Mouse (Mus musculus) ovary, postnatal 10 days (tissue): ENCODE results near the gene Slc25a16.

ENCODE experiments used
- DNase-seq: peaks from one replicate; pipeline ENCODE4 v3.0.0; 2022; ENCODE audit warnings: low spot score

The Slc25a16 gene

DNA sequence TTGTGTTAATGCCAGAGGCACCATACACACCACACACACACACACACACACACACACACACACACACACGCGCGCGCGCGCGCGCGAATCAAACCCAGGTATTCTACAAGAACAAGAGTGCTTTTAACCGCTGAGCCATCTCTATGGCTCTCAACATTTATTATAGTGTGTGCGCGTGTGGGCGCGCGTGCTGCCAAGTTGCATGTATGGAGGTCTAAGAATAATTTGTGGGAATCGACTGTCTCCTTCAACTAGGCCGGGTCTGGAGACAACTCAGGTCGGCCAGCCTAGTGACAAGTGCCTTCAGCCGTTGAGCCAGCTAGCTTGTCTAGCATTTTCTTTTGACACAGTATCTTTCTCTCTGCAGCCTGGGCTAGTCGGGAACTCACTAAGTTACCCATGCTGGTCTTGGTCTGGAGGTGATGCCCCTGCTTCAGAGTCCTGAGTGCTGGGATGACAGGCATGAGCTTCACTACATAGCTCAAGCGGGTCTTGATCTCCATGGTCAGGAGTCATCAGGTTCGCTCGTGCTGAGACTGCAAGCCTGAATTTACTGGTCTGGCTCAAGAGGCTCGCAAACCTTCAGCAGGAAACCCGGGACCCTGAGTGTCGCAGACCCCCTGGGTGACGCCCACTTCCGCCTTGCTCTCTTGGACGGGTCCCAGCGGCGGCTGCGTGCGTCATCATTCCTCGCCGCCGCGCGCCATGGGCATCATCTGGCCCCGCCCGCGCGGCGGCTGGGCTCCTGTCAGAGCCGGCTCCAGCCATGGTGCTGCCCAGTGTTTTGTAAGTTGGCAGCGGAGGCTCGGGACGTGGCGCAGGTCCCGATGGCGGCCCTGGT lies at the start of gene Slc25a16:
Gene Slc25a16 (plus strand): TSS at position 709 of the 841 bp plus-strand sequence.
- peak; percentile 88 for DNase-seq

DNA sequence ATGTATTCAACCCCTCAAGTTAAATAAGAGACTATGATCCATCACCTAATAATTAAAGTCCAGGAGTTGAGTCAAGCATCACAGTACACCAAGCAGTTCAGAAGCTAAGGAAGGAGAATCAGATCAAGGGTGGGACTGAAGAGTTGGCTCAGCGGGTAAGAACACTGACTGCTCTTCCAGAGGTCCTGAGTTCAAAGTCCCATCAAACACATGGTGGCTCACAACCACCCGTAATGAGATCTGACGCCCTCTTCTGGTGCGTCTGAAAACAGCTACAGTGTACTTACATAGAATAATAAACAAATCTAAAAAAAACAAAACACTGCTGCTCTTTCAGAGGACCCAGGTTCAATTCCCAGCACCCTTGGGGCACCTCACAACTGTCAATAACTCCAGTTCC lies 45.6 kb upstream of the Slc25a16 start:
- DNase-seq, result no peak

DNA sequence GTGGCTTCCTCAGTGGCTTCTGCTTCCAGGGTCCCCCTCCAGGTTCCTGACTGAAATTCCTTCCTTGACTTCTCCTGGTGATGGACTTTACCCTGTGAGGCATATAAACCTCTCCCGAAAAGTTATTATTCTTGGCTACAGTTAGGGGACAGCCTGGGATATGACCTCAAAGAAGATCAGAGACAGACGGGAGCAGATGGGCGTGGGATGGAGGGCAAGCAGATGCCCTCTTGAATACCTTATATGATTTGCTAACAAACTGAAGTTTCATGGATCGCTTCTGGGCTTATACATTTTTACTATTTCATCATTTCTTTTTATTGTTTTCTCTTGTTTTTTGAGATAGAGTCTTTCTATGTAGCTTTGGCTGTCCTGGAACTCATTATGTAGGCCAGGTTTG lies 44.9 kb upstream of the Slc25a16 start:
- DNase-seq, result no peak

DNA sequence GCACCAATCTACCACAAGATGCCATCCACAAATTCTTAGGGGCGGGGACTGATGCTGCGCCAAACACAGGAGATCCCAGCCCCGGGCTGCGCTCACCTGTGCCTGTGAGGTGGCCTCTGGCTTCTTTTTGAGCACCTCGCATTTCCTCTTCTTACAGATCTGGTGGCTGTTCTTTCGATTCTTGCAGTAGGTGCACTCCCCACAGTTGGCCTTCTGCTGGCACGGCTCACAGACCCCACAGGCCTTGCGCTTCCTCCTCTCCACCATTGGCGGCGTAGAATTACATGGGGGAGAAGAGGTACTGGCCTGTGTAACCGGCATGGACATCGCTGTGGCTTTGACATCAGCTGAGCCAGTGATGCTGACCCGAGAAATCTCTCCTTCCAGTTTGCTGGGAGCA lies 42.4 kb upstream of the Slc25a16 start:
- no peak for DNase-seq

DNA sequence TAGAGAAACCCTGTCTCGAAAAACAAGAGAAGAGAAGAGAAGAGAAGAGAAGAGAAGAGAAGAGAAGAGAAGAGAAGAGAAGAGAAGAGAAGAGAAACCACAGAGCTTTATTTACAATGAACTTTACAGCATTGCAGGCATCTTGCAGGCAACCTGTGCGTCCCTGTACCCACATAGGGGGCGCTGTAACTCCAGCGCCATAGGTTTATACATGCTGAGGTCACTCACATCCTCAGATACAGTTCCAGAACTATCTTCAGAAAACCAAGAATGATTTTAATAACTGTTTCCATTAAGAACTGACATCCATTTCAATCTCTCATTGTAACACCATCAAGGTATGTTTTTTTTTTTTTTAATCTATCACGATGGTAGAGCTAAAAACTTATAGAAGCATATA lies 39.2 kb upstream of the Slc25a16 start:
- DNase-seq, result no peak

DNA sequence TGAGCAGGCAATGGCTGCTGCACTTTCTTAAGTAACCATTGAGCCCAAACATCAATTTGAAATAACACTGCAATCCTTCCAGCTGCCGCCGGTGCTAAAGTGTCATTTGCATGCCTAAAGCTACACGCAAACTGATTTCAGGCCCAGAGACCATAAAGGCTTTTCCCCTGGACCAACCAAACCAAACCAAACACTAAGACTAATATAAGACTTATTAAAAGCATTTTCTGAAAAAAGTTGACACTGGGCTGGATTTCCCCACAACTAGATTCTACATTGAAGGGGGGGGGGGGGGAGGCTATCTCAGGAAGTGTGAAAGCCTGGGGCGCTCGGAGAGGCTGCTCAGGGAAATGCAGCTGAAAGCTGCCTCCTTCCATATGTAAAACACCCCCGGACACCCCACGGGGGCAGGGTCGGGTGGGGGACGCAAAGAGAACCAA lies 36.5 kb upstream of the Slc25a16 start:
- DNase-seq, result no peak

DNA sequence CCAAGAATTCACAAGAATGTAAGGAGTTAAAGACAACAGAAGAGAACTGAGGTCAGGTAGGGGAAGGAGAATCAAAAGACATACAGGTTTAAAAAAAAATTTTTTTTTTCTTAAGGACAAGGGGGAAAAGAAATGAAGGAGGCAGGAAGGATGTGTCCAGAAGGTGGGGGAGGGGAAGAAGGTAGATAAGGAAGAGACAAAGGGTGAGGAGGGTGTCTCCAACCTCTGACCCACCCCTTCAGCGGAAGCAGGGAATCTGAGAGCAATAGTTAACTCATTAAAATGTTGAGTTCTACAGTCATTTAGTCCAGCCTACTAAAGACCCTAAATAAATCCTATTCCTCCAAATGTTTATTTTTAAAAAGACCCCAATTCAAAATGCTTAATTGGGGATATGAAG lies 35.9 kb upstream of the Slc25a16 start:
- no peak for DNase-seq

DNA sequence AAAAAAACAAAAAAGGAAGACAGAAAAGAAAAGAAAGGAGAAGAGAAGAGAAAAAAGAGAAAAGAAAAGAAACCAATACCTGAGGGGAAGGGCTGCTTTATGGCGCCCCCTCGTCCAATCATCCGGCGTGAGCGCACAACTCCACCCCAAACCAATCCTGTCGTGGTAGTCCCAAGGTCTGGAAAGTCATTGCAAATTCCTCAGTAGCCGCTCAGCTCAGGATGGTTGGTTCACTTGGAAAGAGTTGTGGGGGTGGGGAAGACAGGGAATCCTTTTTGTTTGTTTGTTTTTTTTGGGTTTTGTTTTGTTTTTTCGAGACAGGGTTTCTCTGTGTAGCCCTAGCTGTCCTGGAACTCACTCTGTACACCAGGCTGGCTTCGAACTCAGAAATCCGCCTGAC lies 35.0 kb upstream of the Slc25a16 start:
- DNase-seq, result no peak

DNA sequence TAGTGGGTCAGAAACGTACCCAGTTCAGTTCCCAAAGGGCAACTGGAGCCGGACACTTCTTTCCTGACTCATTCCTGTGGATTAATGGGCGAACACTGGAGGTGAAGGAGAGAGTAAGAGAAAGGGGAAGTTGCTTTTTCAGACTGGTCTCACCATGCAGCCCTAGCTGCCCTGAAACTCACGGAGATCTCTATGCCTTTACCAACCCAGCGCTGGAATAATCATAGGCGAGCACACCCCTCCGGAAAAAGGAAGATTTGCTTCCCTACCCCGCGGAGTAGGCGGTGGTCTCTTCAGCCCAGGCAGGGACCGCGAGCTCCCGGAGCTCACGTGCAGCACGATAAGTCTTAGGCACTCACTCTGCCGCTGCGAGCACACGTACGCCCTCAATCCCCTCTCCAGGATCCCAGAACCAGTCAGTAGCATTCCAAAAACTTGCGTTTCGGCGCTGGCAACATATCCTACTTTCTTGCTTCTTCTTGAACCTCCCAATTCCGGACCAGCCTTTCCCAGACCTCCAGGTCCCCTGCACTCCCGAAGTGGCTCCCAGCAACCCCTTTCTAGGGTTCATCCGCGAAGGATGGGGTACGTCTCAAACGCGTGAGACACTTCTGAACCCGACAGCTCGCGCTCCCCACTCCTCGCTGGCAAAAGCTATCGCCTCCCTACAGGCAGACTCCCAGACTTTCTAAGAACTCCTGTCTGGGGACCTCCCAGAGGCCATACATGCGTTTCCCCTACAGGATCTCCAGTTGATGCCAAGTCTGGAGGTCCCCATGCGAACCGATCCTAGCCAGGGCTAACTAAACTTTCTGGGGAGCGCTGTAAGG lies 34.2 kb upstream of the Slc25a16 start:
- no peak for DNase-seq

DNA sequence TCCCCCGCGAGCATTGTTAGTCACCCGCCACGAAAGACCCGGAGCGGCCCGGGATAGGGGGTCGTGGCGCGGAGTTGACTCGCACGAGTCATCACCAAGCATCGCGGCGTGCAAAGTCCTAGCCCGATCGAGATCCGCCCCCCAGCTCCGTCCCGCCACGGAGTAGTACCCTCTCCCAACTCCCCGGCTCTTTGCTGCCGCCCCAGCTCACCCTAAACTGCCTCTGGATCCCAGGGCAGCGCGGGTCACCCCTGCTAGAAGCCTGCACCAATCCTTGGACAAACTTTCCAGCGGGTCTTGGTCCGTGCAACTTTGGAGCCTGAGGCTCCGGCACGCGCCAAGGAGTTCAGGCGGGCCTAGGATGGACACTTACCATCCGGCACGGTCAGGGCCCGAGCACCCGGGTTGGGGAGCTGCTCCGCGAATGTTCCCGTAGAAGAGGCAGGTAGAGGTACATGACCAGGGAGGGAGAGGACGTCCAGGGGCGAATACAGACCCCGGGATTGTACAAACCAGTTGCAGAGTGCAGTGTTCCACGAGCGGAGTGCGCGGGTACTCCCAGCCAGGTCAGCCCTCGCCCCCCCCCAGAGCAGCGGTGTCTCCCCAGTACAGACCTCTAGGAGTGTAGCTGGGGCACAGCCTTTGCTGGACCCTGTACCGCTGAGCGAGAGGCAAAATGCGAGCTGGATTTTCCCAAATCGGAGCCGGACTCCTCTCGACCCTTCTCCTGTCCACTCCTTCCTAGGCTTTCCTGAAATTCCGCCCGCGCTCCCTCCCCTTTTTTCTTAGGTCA lies 33.4 kb upstream of the Slc25a16 start:
- peak; percentile 63 for DNase-seq

DNA sequence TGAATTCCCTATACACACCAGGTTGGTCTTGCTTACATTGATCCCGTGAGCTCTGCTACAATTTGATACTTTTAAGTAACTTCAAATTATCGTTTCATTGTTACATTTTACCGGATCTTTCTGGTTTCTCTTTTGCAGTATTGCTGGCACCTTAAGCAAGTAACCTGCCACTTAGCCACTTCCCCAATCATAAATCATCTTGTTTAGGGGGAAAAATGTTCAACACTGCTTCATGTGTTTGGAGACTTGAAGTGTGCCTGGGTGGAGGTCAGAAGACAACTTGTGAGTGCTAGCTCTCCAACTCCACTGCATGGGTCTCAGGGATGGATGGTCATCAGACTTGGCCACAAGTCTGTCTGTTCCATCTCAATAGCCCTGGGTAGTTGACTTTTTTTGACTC lies 29.4 kb upstream of the Slc25a16 start:
- no peak for DNase-seq

DNA sequence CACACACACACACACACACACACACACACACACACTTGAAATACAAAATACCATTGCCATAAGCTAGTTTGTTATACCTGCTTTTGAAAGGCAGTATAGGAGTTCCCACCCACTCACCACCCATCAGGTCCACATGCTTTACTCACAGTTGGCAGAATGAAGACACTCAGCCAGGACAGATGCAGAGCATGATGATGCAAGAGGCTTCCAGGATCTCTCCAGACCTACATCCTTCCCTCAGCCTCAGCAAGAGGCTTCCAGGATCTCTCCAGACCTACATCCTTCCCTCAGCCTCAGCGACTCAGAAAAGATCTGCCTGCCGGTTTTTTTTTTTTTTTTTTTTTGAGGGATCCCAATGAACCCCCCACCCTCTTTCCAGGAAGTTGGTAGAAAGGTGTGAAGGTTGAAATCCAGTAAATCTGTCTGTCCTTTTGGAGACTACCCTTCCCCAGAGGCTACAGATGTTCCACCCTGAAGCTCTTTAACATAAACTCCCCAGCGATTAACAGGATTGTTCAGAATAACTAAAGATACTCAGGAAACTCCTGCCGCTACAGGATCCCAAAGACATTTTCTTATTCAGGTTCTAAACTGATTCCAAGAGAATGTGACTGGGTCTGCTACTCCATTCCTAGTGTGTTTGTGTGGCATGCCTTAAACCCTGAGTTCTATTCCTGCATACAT lies 27.7 kb upstream of the Slc25a16 start:
- DNase-seq, result no peak

DNA sequence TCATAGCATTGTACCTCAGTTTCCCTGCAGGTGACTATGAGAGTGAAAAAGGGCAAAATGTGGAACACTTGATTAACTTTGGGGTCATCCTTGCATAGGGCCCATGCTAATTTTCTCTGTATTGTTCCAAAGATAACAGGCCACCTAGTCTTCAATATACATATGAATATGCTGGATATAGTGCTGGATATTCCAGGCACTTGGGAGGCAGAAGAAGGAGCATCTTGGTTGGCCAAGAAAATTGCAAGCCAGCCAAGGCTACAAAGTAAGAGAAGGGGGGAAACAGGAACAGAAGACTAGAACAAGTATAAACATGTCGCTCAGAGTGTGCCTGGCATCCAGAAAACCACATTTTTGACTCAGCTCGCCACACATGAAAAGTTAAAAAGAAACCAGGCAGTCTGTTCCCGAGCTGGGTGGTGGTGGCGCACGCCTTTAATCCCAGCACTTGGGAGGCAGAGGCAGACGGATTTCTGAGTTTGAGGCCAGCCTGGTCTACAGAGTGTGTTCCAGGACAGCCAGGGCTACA lies 27.0 kb upstream of the Slc25a16 start:
- no peak for DNase-seq

DNA sequence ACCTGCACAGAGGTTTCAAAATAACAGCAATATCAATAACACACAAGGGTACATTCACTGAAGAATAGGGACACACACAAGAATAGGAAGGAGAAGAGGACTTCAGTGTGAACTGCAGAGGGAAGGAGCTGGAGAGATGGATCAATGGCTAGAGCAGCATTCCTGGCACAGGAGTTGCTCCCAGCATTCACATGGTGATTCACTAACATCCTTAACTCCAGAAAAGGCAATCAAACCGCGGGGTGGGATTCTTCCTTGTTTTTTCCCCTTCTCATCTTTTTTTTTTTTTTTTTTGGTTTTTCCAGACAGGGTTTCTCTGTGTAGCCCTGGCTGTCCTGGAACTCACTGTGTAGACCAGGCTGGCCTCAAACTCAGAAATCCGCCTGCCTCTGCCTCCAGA lies 26.0 kb upstream of the Slc25a16 start:
- no peak for DNase-seq

DNA sequence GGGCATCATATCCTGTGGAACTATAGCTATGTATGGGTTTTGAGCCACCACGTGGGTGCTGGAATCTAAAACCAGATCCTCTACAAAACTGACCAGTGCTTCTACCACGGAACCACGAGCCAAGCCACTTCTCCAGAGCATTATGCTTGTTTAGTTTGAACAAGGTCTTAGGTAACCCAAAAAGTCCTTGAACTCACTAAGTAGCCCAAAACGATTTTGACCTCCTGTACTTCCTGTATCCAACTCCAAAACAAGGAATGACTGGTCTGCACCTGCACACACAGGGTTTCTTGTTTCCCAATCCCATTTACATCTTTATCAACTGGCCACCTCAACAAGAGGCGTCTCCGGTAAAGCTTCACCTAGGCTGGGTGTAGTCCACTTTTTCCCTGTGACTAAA lies 25.0 kb upstream of the Slc25a16 start:
- no peak for DNase-seq

DNA sequence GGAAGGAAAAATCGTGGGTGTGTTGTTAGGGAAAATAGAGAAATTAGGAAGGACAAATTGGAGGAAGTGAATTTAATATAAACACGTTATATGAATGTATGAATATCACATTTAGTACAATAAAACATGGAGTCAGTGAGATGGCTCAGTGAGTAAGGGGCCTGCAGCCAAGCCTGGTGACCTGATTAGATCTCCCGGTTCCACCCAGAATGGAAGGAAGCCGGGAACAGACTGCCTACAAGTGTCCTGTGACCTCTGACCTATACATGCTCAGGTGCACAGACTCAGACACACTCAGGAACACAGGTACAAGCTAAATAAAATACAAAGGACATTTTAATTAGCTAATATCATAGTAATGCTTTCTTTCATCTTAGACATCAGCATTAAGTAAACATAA lies 24.4 kb upstream of the Slc25a16 start:
- DNase-seq, result no peak

DNA sequence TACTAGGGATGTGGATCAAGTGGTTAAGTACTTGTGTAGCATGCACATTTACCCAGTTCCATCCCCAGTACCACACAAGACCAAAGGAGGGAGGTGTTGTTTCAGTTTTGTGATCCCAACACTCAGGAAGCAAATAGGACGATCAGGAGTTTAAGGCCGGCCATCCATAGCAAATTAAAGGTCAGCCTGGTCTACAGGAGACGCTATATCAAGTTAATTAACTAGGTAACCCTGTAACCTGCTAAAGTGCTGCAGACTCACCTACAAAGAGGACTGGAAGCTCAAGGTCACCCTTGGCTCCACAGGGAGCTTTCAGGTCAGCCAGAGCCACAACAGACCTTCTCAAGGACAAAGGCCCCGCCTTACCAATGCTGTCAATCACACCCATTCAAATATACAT lies 23.7 kb upstream of the Slc25a16 start:
- DNase-seq, result no peak

DNA sequence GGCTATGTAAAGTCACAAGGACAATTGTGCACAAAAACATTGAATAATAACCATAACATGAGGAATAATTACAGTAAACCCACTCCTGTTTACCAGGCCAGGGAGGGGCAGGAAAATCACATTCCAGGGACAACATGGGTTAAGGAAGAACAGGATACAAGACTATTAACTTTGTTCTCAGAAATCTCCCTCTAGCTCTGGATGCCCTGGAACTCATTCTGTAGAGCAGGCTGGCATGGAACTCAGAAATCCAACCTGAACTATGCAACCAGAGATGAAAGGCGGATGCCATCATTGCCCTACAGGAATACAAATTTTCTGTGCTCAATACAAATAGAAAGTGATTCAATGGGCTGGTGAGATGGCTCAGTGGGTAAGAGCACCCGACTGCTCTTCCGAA lies 23.0 kb upstream of the Slc25a16 start:
- no peak for DNase-seq

DNA sequence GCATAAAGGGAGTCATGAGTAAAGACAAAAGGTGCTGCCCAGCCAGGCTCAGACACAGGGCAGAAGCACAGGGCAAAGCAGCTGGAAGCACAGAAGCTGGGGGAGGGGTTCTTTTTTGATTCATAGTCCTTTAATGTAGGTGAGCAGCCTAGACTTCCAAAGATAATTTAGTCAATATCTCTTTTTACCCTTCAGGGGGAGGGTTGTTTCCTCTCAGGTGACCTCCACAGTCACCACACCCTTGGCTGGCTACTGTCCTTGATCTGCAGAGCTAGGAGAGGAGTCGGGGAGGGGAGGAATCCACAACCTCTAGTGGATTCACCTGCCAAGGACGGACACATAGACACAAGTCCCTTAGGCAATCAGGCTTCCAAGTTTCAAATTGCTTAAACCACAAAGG lies 22.4 kb upstream of the Slc25a16 start:
- DNase-seq, result no peak

DNA sequence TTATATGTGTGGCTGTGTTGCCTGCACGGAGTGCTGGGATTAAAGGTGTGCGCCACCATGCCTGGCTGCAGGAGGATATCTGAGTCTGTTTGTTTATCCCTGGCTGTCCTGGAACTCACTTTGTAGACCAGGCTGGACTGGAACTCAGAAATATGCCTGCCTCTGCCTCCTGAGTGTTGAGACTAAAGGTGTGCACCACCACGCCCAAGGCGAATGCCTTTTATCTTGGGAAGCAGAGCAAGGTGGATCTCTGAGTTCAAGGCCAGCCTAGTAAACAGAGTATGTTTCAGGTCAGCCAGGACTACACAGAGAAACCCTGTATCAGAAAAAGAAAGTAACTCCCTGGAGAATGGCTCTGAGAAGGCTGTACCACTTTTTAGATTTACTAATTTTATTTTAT lies 20.3 kb upstream of the Slc25a16 start:
- no peak for DNase-seq

DNA sequence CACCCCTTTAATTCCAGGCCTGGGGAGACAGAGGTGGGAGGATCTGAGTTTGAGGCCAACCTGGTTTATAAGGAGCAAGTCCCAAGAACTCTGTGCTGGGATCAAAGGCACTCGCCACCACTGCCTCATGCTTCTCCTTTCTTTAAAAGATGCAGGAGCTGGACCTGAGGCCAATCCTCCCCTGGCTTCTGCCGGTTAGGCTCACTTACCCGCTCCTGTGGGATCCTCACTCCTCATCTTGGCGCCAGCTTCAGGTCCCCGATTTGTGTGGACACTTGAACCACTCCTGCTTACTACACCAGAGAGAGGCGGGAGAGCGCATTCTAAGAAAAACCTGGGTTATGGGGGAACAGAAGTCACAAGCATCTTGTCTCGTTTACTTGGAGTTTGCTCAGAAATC lies 18.6 kb upstream of the Slc25a16 start:
- DNase-seq, result no peak

DNA sequence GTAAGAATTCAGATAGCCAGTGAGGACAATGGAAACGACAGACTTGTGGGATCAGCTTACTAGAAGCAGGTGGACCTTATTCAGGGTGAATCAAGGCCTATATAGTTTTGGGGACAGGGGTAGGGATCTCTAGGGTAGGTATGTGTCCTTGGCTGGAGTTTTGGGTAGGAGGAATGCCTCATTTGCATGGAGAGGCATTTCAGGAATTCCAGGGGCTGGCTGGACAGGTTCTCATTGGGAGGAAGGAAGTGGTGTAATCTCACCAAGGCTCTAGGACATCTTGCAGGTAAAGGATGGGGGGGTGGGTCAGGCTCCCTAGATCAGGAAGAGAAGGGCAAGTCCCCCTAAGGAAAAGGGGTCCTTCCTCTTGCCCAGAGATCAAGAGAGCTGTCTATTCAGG lies 17.6 kb upstream of the Slc25a16 start:
- DNase-seq, result no peak
